Comparison of ENCODE assay signal across 8 mouse cellular contexts in genomic region chr2:72475423-72475796, GRCm38 (mm10). TPM values are rescaled to one million over a fixed set of nuclear protein-coding genes. Genes with fewer than 3 reads are reported as not detected.
DNase-seq lines count a peak whose midpoint lies in the region; ATAC-seq and TF ChIP-seq lines count a peak whose summit lies in the region.

No protein-coding gene starts in this region.

- peak overlapping the region; percentile 95 for H3K27ac ChIP-seq in heart, embryonic 16.5 days (ENCODE audit: low read length)
- H3K27ac ChIP-seq in midbrain, embryonic 10.5 days (replicated peaks) = peak overlapping the region; percentile 98

- H3K9me3 ChIP-seq in heart, embryonic 16.5 days (replicated peaks; ENCODE audit: control insufficient read depth, low read length) = no peaks in the 10 kb centered on the region
- no peaks in the 10 kb centered on the region for H3K9me3 ChIP-seq in G1E (replicated peaks)
- no peaks in the 10 kb centered on the region for H3K9me3 ChIP-seq in midbrain, embryonic 10.5 days (replicated peaks)

- no peak for TF ChIP-seq CTCF in G1E (IDR thresholded peaks at IDR 0.05; ENCODE audit: low read depth, low read length)

- under 1% methylated on average over 7 of the region's 7 CpGs for WGBS in heart, embryonic 16.5 days
- 0% methylated on average over 7 of the region's 7 CpGs for WGBS in midbrain, embryonic 10.5 days

- intact Hi-C loops in heart, postnatal 36 days (cut with DNase I) = no loop called here

- peaks cover 30% of the 10 kb centered on the region for H3K4me1 ChIP-seq in heart, embryonic 16.5 days (ENCODE audit: control insufficient read depth, insufficient read depth, low read length)
- peaks cover 71% of the 10 kb centered on the region for H3K4me1 ChIP-seq in G1E (ENCODE audit: insufficient read depth, low read depth, low read length)
- peaks cover 62% of the 10 kb centered on the region for H3K4me1 ChIP-seq in midbrain, embryonic 10.5 days

- no peaks in the 10 kb centered on the region for H3K36me3 ChIP-seq in heart, embryonic 16.5 days (ENCODE audit: control insufficient read depth, insufficient read depth)
- peaks cover 28% of the 10 kb centered on the region for H3K36me3 ChIP-seq in G1E (replicated peaks)
- H3K36me3 ChIP-seq in midbrain, embryonic 10.5 days = peaks cover 17% of the 10 kb centered on the region

- peak overlapping the region; percentile 89 for H3K9ac ChIP-seq in heart, embryonic 16.5 days (ENCODE audit: low read length)

- H3K4me2 ChIP-seq in heart, embryonic 16.5 days (ENCODE audit: low read depth, low read length) = peak overlapping the region; percentile 89

- no peaks in the 10 kb centered on the region for H3K27me3 ChIP-seq in heart, embryonic 16.5 days (ENCODE audit: control insufficient read depth, insufficient read depth, low read length)
- no peaks in the 10 kb centered on the region for H3K27me3 ChIP-seq in G1E (ENCODE audit: insufficient read depth, low read length)
- peaks cover 27% of the 10 kb centered on the region for H3K27me3 ChIP-seq in midbrain, embryonic 10.5 days (ENCODE audit: low read depth, poor library complexity, severe bottlenecking)

- H3K4me3 ChIP-seq in heart, embryonic 16.5 days (ENCODE audit: low read length) = peak overlapping the region; percentile 95
- H3K4me3 ChIP-seq in G1E (ENCODE audit: low read depth, low read length) = peak overlapping the region; percentile 97
- peak overlapping the region; percentile 70 for H3K4me3 ChIP-seq in midbrain, embryonic 10.5 days

- no peak for DNase-seq in heart, postnatal 36 days
- peak; percentile 35 for DNase-seq in G1E (ENCODE audit: low spot score)
- DNase-seq in midbrain, embryonic 10.5 days (ENCODE audit: low spot score) = no peak
- DNase-seq in cerebellum, adult 9-10 months = no peak
- no peak for DNase-seq in embryo, embryonic 10 days (ENCODE audit: low spot score)
- DNase-seq in yolk sac, embryonic 10.5 days (ENCODE audit: low spot score) = no peak

- ATAC-seq in heart, embryonic 16.5 days (replicated peaks; ENCODE audit: extremely low read depth, insufficient read depth, low FRiP score) = no peak
- no peak; the same call in 1 of the 2 replicates for ATAC-seq in G1E (ENCODE audit: extremely low read depth, insufficient number of reproducible peaks, low FRiP score, poor library complexity, severe bottlenecking)
- 0 out of 2 replicates have a peak, but pooled peaks have one; percentile 1 for ATAC-seq in granulocyte monocyte progenitor cell, adult 5-6 weeks (replicated peaks; ENCODE audit: poor library complexity, severe bottlenecking)

RNA-seq across cellular contexts. Expression of gene Cdca7, which starts 0.5 kb away (rescaled TPM):
- polyA plus RNA-seq in heart, embryonic 16.5 days (2015; fragmentation: Nextera tagmentation; extraction: Ambion mirVana) = 56.1 and 90.4 TPM in 2 replicates
- total RNA-seq in heart, postnatal 36 days (2021) = 1 to 10 TPM; 1.9 to 2.0 TPM
- total RNA-seq in G1E (2014; fragmentation: Nextera tagmentation) = 124 and 167 TPM in 2 replicates
- total RNA-seq in G1E (2017) = 162 and 191 TPM in 2 replicates
- polyA plus RNA-seq in G1E (2012) = 84.1 and 90.9 TPM in 2 replicates
- total RNA-seq in granulocyte monocyte progenitor cell, adult 5-6 weeks (2014; fragmentation: Nextera tagmentation) = 231 and 236 TPM in 2 replicates
- total RNA-seq in granulocyte monocyte progenitor cell, adult 5-6 weeks (2017) = 240 and 269 TPM in 2 replicates
- polyA plus RNA-seq in midbrain, embryonic 10.5 days (2016; fragmentation: Nextera tagmentation; extraction: Ambion mirVana) = 207 and 237 TPM in 2 replicates

Comparison
In these comparisons a context has a peak if more than half of its experiments do, and no peak if none do; other contexts are left out.
1. RNA of gene Cdca7, which starts 0.5 kb away (total RNA-seq): 231 to 269 TPM in granulocyte monocyte progenitor cell, adult 5-6 weeks and 124 to 191 TPM in G1E; 1.9 to 2.0 TPM in heart, postnatal 36 days; every median in the first group is over 10 times any median in the second.
2. Peak in every context shown above with its lines, with median percentiles within 50 percentile points of each other: H3K4me3 ChIP-seq.